Mouse (Mus musculus) bone marrow macrophage, adult 2 months (primary cell): ENCODE measurements around the gene Kctd15.

ENCODE experiments used
- CTCF ChIP-seq: IDR thresholded peaks from 2 replicates; pipeline ENCODE4 v1.5.1; 2012; ENCODE audit warnings: low read depth, mild to moderate bottlenecking, low read length, moderate library complexity
- POLR2A ChIP-seq: IDR thresholded peaks from 2 replicates; pipeline ENCODE4 v1.6.1; 2012; ENCODE audit warnings: mild to moderate bottlenecking, low read depth, low read length, borderline replicate concordance

GRCm38 (mm10) chr7:34675120-34675790 lies 18.7 kb upstream of the Kctd15 start:
- TF ChIP-seq CTCF (no peak), POLR2A (no peak)
